Mouse (Mus musculus): ENCODE data around the gene Gm10645. TPM values are rescaled to one million over a fixed set of nuclear protein-coding genes. Genes with fewer than 3 reads are reported as not detected.

Gm10645 gene
- polyA plus RNA-seq, 1 experiment from 2014 or later = 2.0 TPM

GRCm38 (mm10) chr8:83182784-83183183 lies 16.8 kb upstream of the Gm10645 start:
- no peak for TF ChIP-seq CTCF (IDR thresholded peaks at IDR 0.05; ENCODE audit: low read depth)
- DNase-seq (ENCODE audit: low spot score) (no peak), ATAC-seq (replicated peaks; ENCODE audit: low FRiP score, low read depth) (no peak)
- no peak overlapping the region; the same call in 1 of the 2 replicates for H3K27ac ChIP-seq
- no peaks in the 10 kb centered on the region for H3K9me3 ChIP-seq (replicated peaks; ENCODE audit: low read length)
- no peak overlapping the region for H3K4me2 ChIP-seq (ENCODE audit: low read length)
- 81% methylated on average over 5 of the region's 5 CpGs for WGBS
- no peak overlapping the region for H3K9ac ChIP-seq (ENCODE audit: low read depth, low read length)
- H3K36me3 ChIP-seq (ENCODE audit: insufficient read depth, low read length) = no peaks in the 10 kb centered on the region
- no peak overlapping the region for H3K4me3 ChIP-seq (replicated peaks; ENCODE audit: low read depth, low read length)
- H3K4me1 ChIP-seq (replicated peaks; ENCODE audit: insufficient read depth, low read length) = 0 out of 2 replicates have a peak, but pooled peaks cover 5% of the 10 kb centered on the region
- no peaks in the 10 kb centered on the region for H3K27me3 ChIP-seq (ENCODE audit: insufficient read depth, low read length)

DNA sequence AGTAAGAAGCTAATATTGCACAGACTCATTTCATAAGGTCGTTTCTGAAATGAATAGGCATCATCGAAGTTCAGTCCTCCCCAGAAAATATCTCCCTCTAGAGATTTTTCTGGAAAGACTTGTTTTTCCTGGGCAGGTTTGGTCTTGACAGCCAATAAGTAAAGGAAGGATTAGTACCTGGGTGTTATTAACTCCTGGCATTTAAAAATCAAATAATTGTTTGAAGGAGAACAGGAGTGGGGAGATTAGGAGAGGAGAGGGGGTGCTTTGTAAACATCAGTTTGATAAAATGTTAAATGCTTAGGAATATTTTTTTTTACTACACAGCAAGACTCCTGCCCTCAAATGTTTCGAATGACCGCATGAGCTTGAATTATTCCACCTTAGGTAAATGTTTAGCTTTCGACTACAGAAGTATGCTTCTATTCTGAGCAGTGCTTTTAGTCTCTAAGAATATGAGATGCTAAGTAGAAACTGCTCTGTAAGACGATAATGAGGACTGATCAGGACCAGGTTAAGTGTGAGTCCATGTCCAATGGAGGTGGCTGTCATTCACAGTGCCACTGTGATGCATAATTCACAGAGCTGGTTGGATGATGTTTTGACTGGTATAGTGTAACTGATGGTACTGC lies 16.0 kb upstream of the Gm10645 start:
- no peak overlapping the region for H3K4me2 ChIP-seq (ENCODE audit: low read length)
- ATAC-seq (replicated peaks; ENCODE audit: low FRiP score, low read depth) = no peak
- no peak for TF ChIP-seq CTCF (IDR thresholded peaks at IDR 0.05; ENCODE audit: low read depth)

GRCm38 (mm10) chr8:83178228-83178742 lies 12.3 kb upstream of the Gm10645 start:
- 6% methylated on average over 9 of the region's 9 CpGs for WGBS
- no peaks in the 10 kb centered on the region for H3K36me3 ChIP-seq (ENCODE audit: insufficient read depth, low read length)
- no peaks in the 10 kb centered on the region for H3K27me3 ChIP-seq (ENCODE audit: insufficient read depth, low read length)
- ATAC-seq (replicated peaks; ENCODE audit: low FRiP score, low read depth) = no peak
- H3K27ac ChIP-seq = peak overlapping the region; percentile 5; the same call in 1 of the 2 replicates
- TF ChIP-seq CTCF (IDR thresholded peaks at IDR 0.05; ENCODE audit: low read depth) = peak; percentile 68
- H3K9me3 ChIP-seq (replicated peaks; ENCODE audit: low read length) = no peaks in the 10 kb centered on the region
- H3K4me1 ChIP-seq (replicated peaks; ENCODE audit: insufficient read depth, low read length) = 0 out of 2 replicates have a peak, but pooled peaks cover 5% of the 10 kb centered on the region
- peak; percentile 82 for DNase-seq (ENCODE audit: low spot score)
- no peak overlapping the region for H3K4me3 ChIP-seq (replicated peaks; ENCODE audit: low read depth, low read length)
- H3K4me2 ChIP-seq (ENCODE audit: low read length) = no peak overlapping the region; the same call in 1 of the 2 replicates
- no peak overlapping the region for H3K9ac ChIP-seq (ENCODE audit: low read depth, low read length)

More for the DNA sequence above, 16.0 kb upstream of the Gm10645 start:
- Histone ChIP-seq H3K36me3 (ENCODE audit: insufficient read depth, low read length) (no peaks in the 10 kb centered on the region), H3K9ac (ENCODE audit: low read depth, low read length) (no peak overlapping the region), H3K4me1 (replicated peaks; ENCODE audit: insufficient read depth, low read length) (0 out of 2 replicates have a peak, but pooled peaks cover 5% of the 10 kb centered on the region), H3K9me3 (replicated peaks; ENCODE audit: low read length) (no peaks in the 10 kb centered on the region), H3K27ac (no peak overlapping the region), H3K4me3 (replicated peaks; ENCODE audit: low read depth, low read length) (no peak overlapping the region), H3K27me3 (ENCODE audit: insufficient read depth, low read length) (no peaks in the 10 kb centered on the region)
- DNase-seq (ENCODE audit: low spot score) = no peak
- WGBS = 56% methylated on average over 6 of the region's 6 CpGs

DNA sequence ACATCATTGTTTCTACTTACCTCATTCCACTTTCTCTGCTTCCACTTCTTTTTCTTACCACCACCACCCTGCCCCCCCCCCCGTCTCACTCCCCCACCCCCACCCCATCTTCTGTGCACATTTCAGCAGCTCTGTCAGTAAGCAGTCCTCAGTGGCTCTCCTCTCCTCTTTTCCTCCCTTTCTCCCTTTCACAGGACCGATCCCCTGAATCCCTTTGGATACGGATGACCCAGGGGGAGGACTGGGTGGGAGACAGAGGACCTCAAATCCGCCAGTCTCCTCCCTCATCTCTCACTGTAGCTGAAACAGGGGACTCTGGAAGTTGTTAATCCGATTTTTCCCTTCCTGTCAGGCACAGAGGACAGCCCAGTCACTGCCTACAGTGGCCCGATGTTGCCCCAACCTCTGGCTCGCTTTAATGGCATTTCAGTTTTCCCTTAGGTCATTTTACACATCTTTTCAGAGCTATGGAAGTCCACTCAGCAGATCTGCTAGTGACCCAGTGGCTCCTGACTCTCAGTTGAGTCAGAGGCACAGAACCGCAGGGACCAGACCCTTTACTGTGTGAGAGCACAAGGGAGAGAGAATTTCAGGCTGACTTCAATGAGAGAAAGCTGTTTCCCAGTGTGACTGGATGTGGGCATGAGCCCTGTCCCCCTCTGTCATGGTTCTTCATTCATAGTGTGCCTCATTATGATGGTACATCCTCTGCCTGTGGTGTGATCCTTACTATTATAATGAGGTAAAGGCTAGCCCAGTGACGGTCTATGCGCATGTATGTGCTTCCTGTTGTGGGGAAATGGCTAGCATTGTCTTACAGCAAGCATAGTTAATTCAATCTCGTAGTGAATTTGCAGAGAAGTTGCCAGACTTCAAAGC lies 11.6 kb upstream of the Gm10645 start:
- ATAC-seq (replicated peaks; ENCODE audit: low FRiP score, low read depth) = no peak
- H3K4me2 ChIP-seq (ENCODE audit: low read length) = no peak overlapping the region

DNA sequence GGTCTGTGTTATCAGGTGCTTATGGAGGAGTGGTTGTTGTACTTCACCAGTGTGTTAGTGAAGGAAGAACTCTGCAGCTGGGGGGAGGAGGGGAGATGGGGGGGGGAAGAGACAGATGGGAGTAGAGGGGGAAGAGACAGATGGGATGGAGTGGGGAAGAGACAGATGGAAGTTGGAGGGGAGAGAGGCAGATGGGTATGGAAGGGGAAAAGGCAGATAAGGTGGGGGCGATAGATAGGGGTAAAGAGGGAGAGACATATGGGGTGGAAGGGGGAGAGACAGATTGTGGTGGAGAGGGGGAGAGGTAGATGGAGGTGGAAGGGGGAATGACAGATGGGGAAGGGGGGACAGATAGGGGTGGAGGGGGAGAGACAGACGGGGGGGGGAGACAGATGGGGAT lies 10.8 kb upstream of the Gm10645 start:
- no peak overlapping the region for H3K27ac ChIP-seq
- H3K36me3 ChIP-seq (ENCODE audit: insufficient read depth, low read length) = no peaks in the 10 kb centered on the region
- H3K9ac ChIP-seq (ENCODE audit: low read depth, low read length) = no peak overlapping the region
- DNase-seq (ENCODE audit: low spot score) (no peak), ATAC-seq (replicated peaks; ENCODE audit: low FRiP score, low read depth) (no peak)
- no peaks in the 10 kb centered on the region for H3K9me3 ChIP-seq (replicated peaks; ENCODE audit: low read length)
- H3K4me1 ChIP-seq (replicated peaks; ENCODE audit: insufficient read depth, low read length) = 0 out of 2 replicates have a peak, but pooled peaks cover 5% of the 10 kb centered on the region
- H3K4me3 ChIP-seq (replicated peaks; ENCODE audit: low read depth, low read length) = no peak overlapping the region
- no peak for TF ChIP-seq CTCF (IDR thresholded peaks at IDR 0.05; ENCODE audit: low read depth)
- H3K4me2 ChIP-seq (ENCODE audit: low read length) = no peak overlapping the region
- H3K27me3 ChIP-seq (ENCODE audit: insufficient read depth, low read length) = no peaks in the 10 kb centered on the region
- WGBS = 64% methylated on average over 2 of the region's 2 CpGs

More for the DNA sequence above, 11.6 kb upstream of the Gm10645 start:
- TF ChIP-seq CTCF (IDR thresholded peaks at IDR 0.05; ENCODE audit: low read depth) = no peak
- DNase-seq (ENCODE audit: low spot score) = no peak
- Histone ChIP-seq H3K27ac (no peak overlapping the region), H3K4me1 (replicated peaks; ENCODE audit: insufficient read depth, low read length) (0 out of 2 replicates have a peak, but pooled peaks cover 5% of the 10 kb centered on the region), H3K36me3 (ENCODE audit: insufficient read depth, low read length) (no peaks in the 10 kb centered on the region), H3K27me3 (ENCODE audit: insufficient read depth, low read length) (no peaks in the 10 kb centered on the region), H3K9me3 (replicated peaks; ENCODE audit: low read length) (no peaks in the 10 kb centered on the region), H3K4me3 (replicated peaks; ENCODE audit: low read depth, low read length) (no peak overlapping the region), H3K9ac (ENCODE audit: low read depth, low read length) (no peak overlapping the region)
- 30% methylated on average over 11 of the region's 11 CpGs for WGBS

- WGBS = 65% methylated on average over 10 of the region's 10 CpGs
- no peak overlapping the region for H3K9ac ChIP-seq (ENCODE audit: low read depth, low read length)
- no peak for ATAC-seq (replicated peaks; ENCODE audit: low FRiP score, low read depth)
- no peak for TF ChIP-seq CTCF (IDR thresholded peaks at IDR 0.05; ENCODE audit: low read depth)
- H3K4me1 ChIP-seq (replicated peaks; ENCODE audit: insufficient read depth, low read length) = 0 out of 2 replicates have a peak, but pooled peaks cover 5% of the 10 kb centered on the region
- H3K4me2 ChIP-seq (ENCODE audit: low read length) = no peak overlapping the region
- no peak overlapping the region for H3K4me3 ChIP-seq (replicated peaks; ENCODE audit: low read depth, low read length)
- no peak for DNase-seq (ENCODE audit: low spot score)
- no peak overlapping the region for H3K27ac ChIP-seq
- H3K9me3 ChIP-seq (replicated peaks; ENCODE audit: low read length) = no peaks in the 10 kb centered on the region
- H3K27me3 ChIP-seq (ENCODE audit: insufficient read depth, low read length) = no peaks in the 10 kb centered on the region
- H3K36me3 ChIP-seq (ENCODE audit: insufficient read depth, low read length) = no peaks in the 10 kb centered on the region
Measured at GRCm38 (mm10) chr8:83175680-83176079, 9.7 kb upstream of the Gm10645 start.

Data from kidney, postnatal 0 days (tissue).